Mouse (Mus musculus) midbrain, embryonic 12.5 days (tissue): ENCODE measurements around the gene Sdhaf2. TPM values are rescaled to one million over a fixed set of nuclear protein-coding genes. Genes with fewer than 3 reads are reported as not detected.
"Not testable (repeated sequence)": the region's sequence is repeated elsewhere in the genome, so short reads cannot be mapped to it uniquely, and the experiment has no call there.

ENCODE experiments used
- ATAC-seq: fragments of 200-750 bp; cut with Nextera tagmentation; 2 replicates; pipeline ENCODE4 v1.8.0; 2017; ENCODE audit warnings: low read depth, moderate TSS enrichment, moderate library complexity; ENCODE audit not compliant: low FRiP score
- H3K27ac ChIP-seq: fragments of 300-500 bp; sonication (generic); replicated peaks from 2 replicates; pipeline ENCODE4 v1.5.1; 2016; ENCODE audit warnings: mild to moderate bottlenecking
- H3K27me3 ChIP-seq: fragments of 300-500 bp; sonication (generic); 2 replicates; pipeline ENCODE4 v1.6.1; 2016; ENCODE audit warnings: mild to moderate bottlenecking
- H3K36me3 ChIP-seq: fragments of 300-500 bp; sonication (generic); 2 replicates; pipeline ENCODE4 v1.6.1; 2016
- H3K4me1 ChIP-seq: fragments of 300-500 bp; sonication (generic); 2 replicates; pipeline ENCODE4 v1.6.1; 2016
- H3K4me2 ChIP-seq: fragments of 300-500 bp; sonication (generic); replicated peaks from 2 replicates; pipeline ENCODE4 v1.6.1; 2016; ENCODE audit warnings: mild to moderate bottlenecking, moderate library complexity
- H3K4me3 ChIP-seq: fragments of 300-500 bp; sonication (generic); 2 replicates; pipeline ENCODE4 v1.5.1; 2016; ENCODE audit warnings: mild to moderate bottlenecking
- H3K9ac ChIP-seq: fragments of 300-500 bp; sonication (generic); replicated peaks from 2 replicates; pipeline ENCODE4 v1.6.1; 2016; ENCODE audit warnings: mild to moderate bottlenecking, moderate library complexity
- H3K9me3 ChIP-seq: fragments of 300-500 bp; sonication (generic); 2 replicates; pipeline ENCODE4 v1.6.1; 2016; ENCODE audit warnings: mild to moderate bottlenecking
- WGBS: fragments of 180-500 bp; shearing (Covaris S2); methylation state at CpG from one replicate; pipeline ENCODE4 v1.1.7; 2016; 5-methylcytosine and 5-hydroxymethylcytosine counted together
- polyA plus RNA-seq: library from polyadenylated mRNA; unstranded; fragments of >200 nt; fragmentation: Nextera tagmentation; extraction: Ambion mirVana; gene quantifications from 2 replicates; pipeline ENCODE4 v1.2.1, GENCODE M21; 2016

The Sdhaf2 gene
- 54.8 and 54.9 TPM in 2 replicates for polyA plus RNA-seq

- Histone ChIP-seq H3K4me3 (peak within 1 kb of the TSS; percentile 97), H3K27ac (peak within 1 kb of the TSS; percentile 97), H3K4me1 (peaks cover 17% of the 10 kb centered on the region), H3K4me2 (peak within 1 kb of the TSS; percentile 67), H3K27me3 (no peaks in the 10 kb centered on the region), H3K9ac (peak within 1 kb of the TSS; percentile 94), H3K9me3 (no peaks in the 10 kb centered on the region), H3K36me3 (peaks cover 25% of the 10 kb centered on the region)
- WGBS, result 1% methylated on average over 11 of the region's 11 CpGs
- ATAC-seq, result no peak; the same call in 1 of the 2 replicates
These were observed at the start of gene Sdhaf2 for GRCm38 (mm10) chr19:10525910-10526309. Gene Sdhaf2 (minus strand): TSS chr19:10526142.

GRCm38 (mm10) chr19:10569627-10570026, 43.7 kb upstream of the Sdhaf2 start:
- no peak for ATAC-seq
- Histone ChIP-seq H3K4me1 (no peaks in the 10 kb centered on the region), H3K4me3 (no peak overlapping the region), H3K27me3 (no peaks in the 10 kb centered on the region), H3K27ac (no peak overlapping the region), H3K9ac (no peak overlapping the region), H3K9me3 (no peaks in the 10 kb centered on the region), H3K36me3 (peaks cover 55% of the 10 kb centered on the region), H3K4me2 (no peak overlapping the region)
- WGBS, result 96% methylated on average over 6 of the region's 6 CpGs

GRCm38 (mm10) chr19:10565217-10565616, 39.3 kb upstream of the Sdhaf2 start:
- WGBS, result 84% methylated on average over 4 of the region's 4 CpGs
- no peak overlapping the region for H3K4me3 ChIP-seq
- peaks cover 15% of the 10 kb centered on the region; the same call in 1 of the 2 replicates for H3K36me3 ChIP-seq
- no peak for ATAC-seq
- H3K4me2 ChIP-seq, result no peak overlapping the region
- H3K9me3 ChIP-seq, result no peaks in the 10 kb centered on the region
- no peak overlapping the region for H3K27ac ChIP-seq
- H3K4me1 ChIP-seq, result no peaks in the 10 kb centered on the region
- H3K9ac ChIP-seq, result no peak overlapping the region
- no peaks in the 10 kb centered on the region for H3K27me3 ChIP-seq

GRCm38 (mm10) chr19:10564278-10564677, 38.3 kb upstream of the Sdhaf2 start:
- H3K9me3 ChIP-seq, result no peaks in the 10 kb centered on the region
- H3K27me3 ChIP-seq, result no peaks in the 10 kb centered on the region
- ATAC-seq, result no peak
- no peak overlapping the region for H3K9ac ChIP-seq
- no peaks in the 10 kb centered on the region for H3K4me1 ChIP-seq
- H3K27ac ChIP-seq, result no peak overlapping the region
- H3K4me3 ChIP-seq, result no peak overlapping the region
- H3K36me3 ChIP-seq, result peaks cover 6% of the 10 kb centered on the region; the same call in 1 of the 2 replicates
- no peak overlapping the region for H3K4me2 ChIP-seq
- WGBS, result 90% methylated on average over 6 of the region's 6 CpGs

DNA sequence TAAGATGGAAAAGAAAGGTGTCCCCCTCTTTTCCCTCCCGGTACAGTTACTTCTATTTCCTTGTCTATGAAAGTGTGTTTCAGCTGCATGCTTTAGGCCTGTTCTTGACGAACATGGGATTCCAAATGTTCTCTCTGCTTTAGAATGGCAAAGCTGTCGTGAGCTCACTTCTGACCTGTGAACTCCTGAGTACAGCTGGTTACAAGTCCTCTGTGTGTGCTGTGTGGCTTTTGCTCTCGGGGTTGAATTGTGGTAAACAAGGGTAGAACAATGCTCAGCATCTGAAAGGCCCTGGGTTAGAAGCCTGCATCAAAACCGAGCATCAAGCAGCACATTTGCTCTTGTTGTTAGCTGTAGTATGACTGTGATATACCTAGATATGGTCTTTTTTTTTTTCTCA, 36.4 kb upstream of the Sdhaf2 start:
- no peaks in the 10 kb centered on the region for H3K36me3 ChIP-seq
- no peak overlapping the region for H3K9ac ChIP-seq
- no peak overlapping the region for H3K27ac ChIP-seq
- H3K4me2 ChIP-seq, result no peak overlapping the region
- no peak overlapping the region for H3K4me3 ChIP-seq
- no peaks in the 10 kb centered on the region for H3K27me3 ChIP-seq
- H3K4me1 ChIP-seq, result no peaks in the 10 kb centered on the region
- WGBS, result 56% methylated on average over 5 of the region's 5 CpGs
- H3K9me3 ChIP-seq, result no peaks in the 10 kb centered on the region
- no peak for ATAC-seq

DNA sequence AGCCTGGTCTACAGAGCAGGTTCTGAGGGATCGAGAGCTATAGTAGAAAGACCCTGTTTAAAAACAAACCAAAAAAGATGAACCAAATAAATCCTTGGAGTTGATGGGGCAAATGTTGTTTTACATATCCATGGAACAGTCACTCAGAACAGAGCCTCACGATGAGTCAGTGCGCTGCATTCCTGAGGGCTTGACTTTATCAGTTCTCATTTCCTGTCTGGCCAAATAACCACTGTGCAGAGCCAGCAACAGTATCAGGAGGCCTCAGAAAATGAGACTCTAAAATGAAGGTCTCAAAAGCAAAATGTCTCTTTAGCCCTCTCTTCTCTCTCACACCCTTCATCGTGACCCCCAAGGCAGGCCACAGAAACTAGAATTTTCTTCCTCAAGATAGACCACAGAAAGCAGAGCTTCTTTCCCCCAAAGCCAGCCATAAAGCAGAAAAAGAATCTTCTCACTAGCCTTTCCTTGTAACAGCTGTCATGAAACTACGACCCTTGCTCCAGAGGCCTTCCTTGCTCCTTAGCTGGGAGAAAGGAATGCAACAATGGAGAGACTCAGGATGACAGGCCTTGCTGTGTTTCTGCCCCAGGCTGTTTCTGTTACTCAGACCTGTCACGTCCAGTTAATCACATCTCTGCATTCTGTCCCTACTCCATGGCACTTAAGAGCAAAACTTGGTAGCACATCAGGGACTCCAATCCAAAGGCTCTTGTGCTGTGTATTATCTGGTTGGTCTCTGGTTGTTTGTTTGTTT, 35.8 kb upstream of the Sdhaf2 start:
- no peak overlapping the region for H3K4me2 ChIP-seq
- H3K4me1 ChIP-seq, result 0 out of 2 replicates have a peak, but pooled peaks cover under 1% of the 10 kb centered on the region
- no peaks in the 10 kb centered on the region for H3K27me3 ChIP-seq
- H3K4me3 ChIP-seq, result no peak overlapping the region
- no peak overlapping the region for H3K27ac ChIP-seq
- no peak for ATAC-seq
- H3K9ac ChIP-seq, result no peak overlapping the region
- no peaks in the 10 kb centered on the region for H3K36me3 ChIP-seq
- no peaks in the 10 kb centered on the region for H3K9me3 ChIP-seq
- 70% methylated on average over 6 of the region's 6 CpGs for WGBS

GRCm38 (mm10) chr19:10560108-10560507, 34.2 kb upstream of the Sdhaf2 start:
- Histone ChIP-seq H3K9ac (no peak overlapping the region), H3K27ac (no peak overlapping the region), H3K27me3 (no peaks in the 10 kb centered on the region), H3K9me3 (no peaks in the 10 kb centered on the region), H3K36me3 (no peaks in the 10 kb centered on the region), H3K4me2 (no peak overlapping the region), H3K4me1 (peaks cover 11% of the 10 kb centered on the region), H3K4me3 (no peak overlapping the region)
- WGBS, result 41% methylated on average over 5 of the region's 5 CpGs
- ATAC-seq, result no peak

DNA sequence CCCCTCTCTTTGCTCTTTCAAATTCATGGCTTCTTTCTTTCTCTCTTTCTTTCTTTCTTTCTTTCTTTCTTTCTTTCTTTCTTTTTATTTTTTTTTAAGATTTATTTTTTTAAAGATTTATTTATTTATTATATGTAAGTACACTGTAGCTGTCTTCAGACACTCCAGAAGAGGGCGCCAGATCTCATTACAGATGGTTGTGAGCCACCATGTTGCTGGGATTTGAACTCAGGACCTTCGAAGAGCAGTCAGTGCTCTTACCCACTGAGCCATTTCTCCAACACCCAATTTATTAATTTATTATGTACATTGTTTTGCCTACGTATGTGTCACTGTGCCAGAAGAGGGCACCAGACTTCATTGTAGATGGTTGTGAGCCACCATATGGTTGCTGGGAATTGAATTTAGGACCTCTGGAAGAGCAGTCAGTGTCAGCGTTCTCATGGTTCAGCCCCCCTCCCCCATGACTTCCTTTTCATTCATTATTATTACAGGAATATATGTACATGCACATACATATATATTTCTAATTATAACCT, 32.0 kb upstream of the Sdhaf2 start:
- not testable (repeated sequence) for H3K4me2 ChIP-seq, H3K4me3 ChIP-seq, H3K27ac ChIP-seq, H3K27me3 ChIP-seq, ATAC-seq, H3K9ac ChIP-seq, H3K9me3 ChIP-seq, H3K36me3 ChIP-seq
- peaks cover 18% of the 10 kb centered on the region for H3K4me1 ChIP-seq
- WGBS, result 74% methylated on average over 4 of the region's 4 CpGs

- WGBS, result 84% methylated on average over 2 of the region's 2 CpGs
- peaks cover 6% of the 10 kb centered on the region; the same call in 1 of the 2 replicates for H3K36me3 ChIP-seq
- no peak overlapping the region for H3K4me3 ChIP-seq
- H3K4me2 ChIP-seq, result no peak overlapping the region
- H3K9me3 ChIP-seq, result no peaks in the 10 kb centered on the region
- no peaks in the 10 kb centered on the region for H3K27me3 ChIP-seq
- H3K9ac ChIP-seq, result no peak overlapping the region
- peaks cover 18% of the 10 kb centered on the region for H3K4me1 ChIP-seq
- ATAC-seq, result no peak
- H3K27ac ChIP-seq, result no peak overlapping the region
These were observed 31.5 kb upstream of the Sdhaf2 start for GRCm38 (mm10) chr19:10557430-10557829.

GRCm38 (mm10) chr19:10557001-10557400, 31.1 kb upstream of the Sdhaf2 start:
- Histone ChIP-seq H3K27ac (no peak overlapping the region), H3K36me3 (peaks cover 8% of the 10 kb centered on the region), H3K4me2 (no peak overlapping the region), H3K4me1 (peaks cover 18% of the 10 kb centered on the region), H3K27me3 (no peaks in the 10 kb centered on the region), H3K4me3 (no peak overlapping the region), H3K9ac (no peak overlapping the region), H3K9me3 (no peaks in the 10 kb centered on the region)
- no peak for ATAC-seq
- WGBS, result 82% methylated on average over 2 of the region's 2 CpGs

- H3K36me3 ChIP-seq, result peaks cover 18% of the 10 kb centered on the region
These were observed 29.9 kb upstream of the Sdhaf2 start, which contains the start of gene Tmem216 for GRCm38 (mm10) chr19:10555624-10556510. Gene Tmem216 (minus strand): TSS chr19:10556238.

GRCm38 (mm10) chr19:10539454-10539853, 13.5 kb upstream of the Sdhaf2 start:
- Histone ChIP-seq H3K36me3 (peaks cover 88% of the 10 kb centered on the region), H3K9me3 (no peaks in the 10 kb centered on the region), H3K27me3 (no peaks in the 10 kb centered on the region), H3K27ac (no peak overlapping the region), H3K4me3 (no peak overlapping the region), H3K4me2 (no peak overlapping the region), H3K4me1 (no peaks in the 10 kb centered on the region), H3K9ac (no peak overlapping the region)
- no peak for ATAC-seq
- WGBS, result 96% methylated on average over 5 of the region's 5 CpGs

More at GRCm38 (mm10) chr19:10555624-10556510, 29.9 kb upstream of the Sdhaf2 start, which contains the start of gene Tmem216:
- ATAC-seq, result peak; percentile 99
- peaks cover 18% of the 10 kb centered on the region for H3K4me1 ChIP-seq
- peak within 1 kb of the TSS; percentile 75 for H3K9ac ChIP-seq
- 2% methylated on average over 43 of the region's 43 CpGs for WGBS
- peak within 1 kb of the TSS; percentile 74 for H3K4me2 ChIP-seq
- no peaks in the 10 kb centered on the region for H3K27me3 ChIP-seq
- H3K4me3 ChIP-seq, result peak within 1 kb of the TSS; percentile 66
- H3K9me3 ChIP-seq, result no peaks in the 10 kb centered on the region
- peak within 1 kb of the TSS; percentile 77 for H3K27ac ChIP-seq
